Mouse (Mus musculus): ENCODE data around the gene Zbtb48.

Gene Zbtb48

DNA sequence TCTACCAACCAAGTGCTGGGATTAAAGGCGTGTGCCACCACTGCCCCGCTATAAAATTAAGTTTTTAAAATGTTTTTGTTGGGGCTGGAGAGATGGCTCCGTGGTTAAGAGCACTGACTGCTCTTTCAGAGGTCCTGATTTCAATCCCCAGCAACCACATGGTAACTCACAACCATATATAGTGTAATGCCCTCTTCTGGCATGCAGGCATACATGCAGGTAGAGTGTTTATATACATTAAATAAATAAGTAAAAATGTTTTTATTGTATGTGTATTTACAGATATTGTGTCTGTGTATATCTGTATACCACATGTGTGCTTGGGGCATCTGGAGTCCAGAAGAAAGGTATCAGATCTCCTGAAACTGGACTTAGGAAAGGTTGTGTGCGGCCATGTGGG is 26.1 kb downstream of the Zbtb48 start:
- no peak for DNase-seq (ENCODE audit: low read depth, low spot score)

DNA sequence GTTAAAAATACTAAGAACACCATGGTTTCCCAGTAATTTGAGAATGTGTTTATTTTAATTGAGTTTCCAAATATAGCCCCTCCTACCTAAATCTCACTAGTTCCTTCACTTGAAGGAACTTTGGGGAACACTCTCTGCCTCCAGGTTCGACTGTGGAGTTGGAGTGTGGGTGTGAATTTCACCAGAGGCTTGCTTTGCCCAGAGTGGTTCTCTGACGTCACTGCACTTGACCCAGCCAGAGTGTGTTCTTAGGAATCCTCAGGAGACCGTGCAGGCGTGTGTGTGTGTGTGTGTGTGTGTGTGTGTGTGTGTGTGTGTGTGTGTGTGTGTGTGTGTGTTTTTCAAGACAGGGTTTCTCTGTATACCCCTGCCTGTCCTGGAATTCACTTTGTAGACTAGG is 26.6 kb downstream of the Zbtb48 start:
- no peak for DNase-seq (ENCODE audit: low read depth, low spot score)

DNA sequence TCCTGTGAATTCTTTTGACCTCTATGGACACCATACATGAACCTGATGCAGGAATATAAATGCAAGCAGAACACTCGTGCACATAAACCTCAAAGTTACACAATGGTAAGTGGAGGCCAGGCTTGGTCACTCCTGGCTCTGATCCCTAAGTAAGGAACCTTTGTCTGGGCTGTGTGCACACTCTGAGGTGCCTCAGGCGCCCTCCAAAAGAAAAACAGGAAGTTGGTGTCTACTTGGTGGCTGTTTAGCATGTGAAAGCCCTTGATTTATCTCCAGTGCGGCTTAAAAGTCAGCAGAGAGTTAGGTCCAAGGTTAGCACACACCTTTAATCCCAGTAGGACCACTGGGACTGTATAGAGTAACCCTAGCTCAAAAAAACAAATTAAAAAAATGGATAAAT is 28.0 kb downstream of the Zbtb48 start:
- DNase-seq (ENCODE audit: low read depth, low spot score), result peak; percentile 55

- no peak for DNase-seq (ENCODE audit: low read depth, low spot score)
These were observed 29.8 kb downstream of the Zbtb48 start for GRCm38 (mm10) chr4:151997701-151998100.

GRCm38 (mm10) chr4:151996951-151997222 is 30.6 kb downstream of the Zbtb48 start:
- DNase-seq (ENCODE audit: low read depth, low spot score), result no peak

GRCm38 (mm10) chr4:151996173-151996950 is 31.1 kb downstream of the Zbtb48 start, which contains the start of gene Phf13:
Gene Phf13, minus strand, starts transcription at chr4:151996258.
- peak; percentile 99 for DNase-seq (ENCODE audit: low read depth, low spot score)

- DNase-seq (ENCODE audit: low read depth, low spot score), result no peak
These were observed 31.9 kb downstream of the Zbtb48 start for GRCm38 (mm10) chr4:151995371-151996172.

GRCm38 (mm10) chr4:151994228-151995171 is 33.0 kb downstream of the Zbtb48 start:
- DNase-seq (ENCODE audit: low read depth, low spot score), result no peak

GRCm38 (mm10) chr4:151993035-151993434 is 34.4 kb downstream of the Zbtb48 start:
- DNase-seq (ENCODE audit: low read depth, low spot score), result no peak

GRCm38 (mm10) chr4:151992091-151992490 is 35.4 kb downstream of the Zbtb48 start:
- DNase-seq (ENCODE audit: low read depth, low spot score), result no peak

GRCm38 (mm10) chr4:151989110-151989488 is 38.4 kb downstream of the Zbtb48 start:
- no peak for DNase-seq (ENCODE audit: low read depth, low spot score)

GRCm38 (mm10) chr4:151988342-151989109 is 38.9 kb downstream of the Zbtb48 start, which contains the start of gene Thap3:
Gene Thap3, minus strand, starts transcription at chr4:151988997.
- peak; percentile 86 for DNase-seq (ENCODE audit: low read depth, low spot score)

- DNase-seq (ENCODE audit: low read depth, low spot score), result no peak
These were observed 39.5 kb downstream of the Zbtb48 start for GRCm38 (mm10) chr4:151988014-151988341.

- DNase-seq (ENCODE audit: low read depth, low spot score), result no peak
These were observed 40.8 kb downstream of the Zbtb48 start for GRCm38 (mm10) chr4:151986650-151987049.

GRCm38 (mm10) chr4:151985886-151986285 is 41.6 kb downstream of the Zbtb48 start:
- DNase-seq (ENCODE audit: low read depth, low spot score), result no peak

DNA sequence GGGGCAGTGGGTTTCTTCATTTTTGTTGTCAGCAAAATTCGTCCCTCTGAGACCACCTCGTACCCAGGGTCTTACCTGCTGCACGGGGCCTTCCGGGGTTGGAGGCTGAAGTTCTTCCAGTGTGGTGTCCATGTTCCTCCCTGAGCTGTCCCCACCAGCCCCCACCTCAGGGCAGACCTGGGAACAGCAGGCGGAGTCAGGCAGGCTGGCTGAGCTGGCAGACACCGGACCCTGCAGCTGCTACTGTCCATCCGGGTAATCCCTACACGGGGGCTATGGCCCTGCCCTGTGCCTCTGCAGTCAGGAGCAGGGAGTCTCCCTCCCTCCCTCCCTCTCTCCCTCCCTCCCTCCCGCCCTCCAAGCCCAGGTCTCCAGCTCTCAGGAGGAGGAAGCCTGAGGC is 43.9 kb downstream of the Zbtb48 start:
- DNase-seq (ENCODE audit: low read depth, low spot score), result no peak

DNA sequence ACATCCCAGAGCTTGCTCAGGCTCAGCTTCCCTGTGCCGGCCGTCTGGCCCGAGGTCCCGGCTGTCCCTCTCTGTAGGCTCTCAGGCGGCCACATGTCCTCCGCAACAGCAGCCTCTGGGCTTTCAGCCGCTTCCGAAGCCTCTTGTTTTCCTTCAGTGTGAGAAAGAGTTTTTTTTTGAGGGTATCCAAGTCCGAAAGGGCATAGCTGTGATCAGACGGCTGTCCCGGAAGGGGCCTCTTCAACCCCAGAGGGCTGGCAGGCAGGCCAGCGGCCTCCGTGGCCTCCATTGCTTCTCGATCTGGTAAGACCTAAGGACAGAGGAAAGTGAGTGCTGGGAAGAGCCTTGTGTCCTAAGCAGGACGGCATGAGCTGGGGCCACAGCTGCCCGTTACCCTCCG is 44.4 kb downstream of the Zbtb48 start:
- no peak for DNase-seq (ENCODE audit: low read depth, low spot score)

DNA sequence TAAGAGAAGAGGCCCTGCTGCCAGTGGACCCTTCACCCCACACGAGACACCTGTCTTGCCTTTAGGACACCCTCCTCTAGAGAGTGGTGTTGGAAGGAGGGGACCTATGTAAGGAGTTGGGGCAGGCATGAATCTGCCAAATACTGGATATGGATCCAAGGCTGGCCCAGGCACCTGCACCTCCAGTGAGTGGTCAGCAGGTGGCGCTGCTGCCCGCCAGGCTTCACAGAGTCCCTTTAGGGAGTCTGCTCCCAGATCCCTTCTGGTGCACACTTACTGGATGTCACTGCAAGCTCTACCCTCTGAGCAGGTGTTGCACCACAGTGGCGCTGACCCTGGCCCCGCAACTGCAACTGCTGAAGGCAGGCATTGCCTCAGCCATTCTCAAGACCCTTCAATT is 46.1 kb downstream of the Zbtb48 start:
- DNase-seq (ENCODE audit: low read depth, low spot score), result peak; percentile 61

- DNase-seq (ENCODE audit: low read depth, low spot score), result peak; percentile 41
These were observed 46.8 kb downstream of the Zbtb48 start for GRCm38 (mm10) chr4:151980699-151981098.

GRCm38 (mm10) chr4:151977748-151978147 is 49.7 kb downstream of the Zbtb48 start:
- DNase-seq (ENCODE audit: low read depth, low spot score), result peak; percentile 78

DNA sequence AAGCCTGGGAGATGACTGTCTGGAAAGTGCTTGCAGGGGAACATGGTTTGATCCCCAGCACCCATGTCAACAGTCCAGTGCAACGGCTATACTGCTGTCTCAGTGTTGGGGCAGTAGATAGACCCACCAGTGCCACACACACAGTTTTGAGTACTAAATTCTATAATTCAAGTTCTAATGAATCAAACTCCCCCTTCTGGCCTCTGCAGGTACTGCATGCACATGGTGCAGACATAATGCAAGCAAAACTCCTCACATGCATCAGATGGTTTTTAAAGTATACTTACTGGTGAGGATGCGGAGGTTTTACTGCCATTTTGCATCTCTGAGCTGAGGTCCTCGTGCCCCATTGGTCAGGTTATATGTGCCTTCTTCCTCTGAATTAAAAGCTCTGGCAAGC is 52.0 kb downstream of the Zbtb48 start:
- peak; percentile 59 for DNase-seq (ENCODE audit: low read depth, low spot score)
